Mouse (Mus musculus) MN1 (cell line): ENCODE measurements around the gene Slc7a7.

Experiments
- DNase-seq: peaks from one replicate; pipeline ENCODE4 v3.0.0-alpha.2; 2016; ENCODE audit warnings: low spot score

Slc7a7 gene

DNA sequence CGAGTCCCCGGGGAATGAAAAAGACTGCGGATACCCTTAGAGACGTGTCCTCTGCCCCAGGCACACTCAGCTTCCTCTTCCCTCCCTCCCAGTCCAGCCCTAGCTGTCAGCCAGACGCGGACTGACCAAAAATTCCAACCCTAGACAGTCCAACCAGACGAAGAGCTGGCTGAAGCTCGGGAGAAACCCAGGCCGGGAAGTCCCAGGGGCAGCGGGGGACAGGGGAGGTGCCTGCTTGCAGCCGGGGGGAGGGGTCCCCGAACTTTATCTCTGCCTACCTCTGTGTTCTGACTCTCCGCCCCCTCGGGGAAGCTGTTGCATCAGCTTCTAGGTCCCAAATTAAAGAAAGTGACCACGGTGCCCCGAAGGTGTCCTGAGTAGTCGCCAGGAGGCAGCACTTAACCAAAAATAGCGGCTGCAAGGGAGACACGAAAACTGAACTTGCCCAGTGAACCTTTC is at the start of gene Slc7a7:
Gene Slc7a7 (minus strand): TSS at position 158 of the 459 bp plus-strand sequence.
- DNase-seq: no peak

DNA sequence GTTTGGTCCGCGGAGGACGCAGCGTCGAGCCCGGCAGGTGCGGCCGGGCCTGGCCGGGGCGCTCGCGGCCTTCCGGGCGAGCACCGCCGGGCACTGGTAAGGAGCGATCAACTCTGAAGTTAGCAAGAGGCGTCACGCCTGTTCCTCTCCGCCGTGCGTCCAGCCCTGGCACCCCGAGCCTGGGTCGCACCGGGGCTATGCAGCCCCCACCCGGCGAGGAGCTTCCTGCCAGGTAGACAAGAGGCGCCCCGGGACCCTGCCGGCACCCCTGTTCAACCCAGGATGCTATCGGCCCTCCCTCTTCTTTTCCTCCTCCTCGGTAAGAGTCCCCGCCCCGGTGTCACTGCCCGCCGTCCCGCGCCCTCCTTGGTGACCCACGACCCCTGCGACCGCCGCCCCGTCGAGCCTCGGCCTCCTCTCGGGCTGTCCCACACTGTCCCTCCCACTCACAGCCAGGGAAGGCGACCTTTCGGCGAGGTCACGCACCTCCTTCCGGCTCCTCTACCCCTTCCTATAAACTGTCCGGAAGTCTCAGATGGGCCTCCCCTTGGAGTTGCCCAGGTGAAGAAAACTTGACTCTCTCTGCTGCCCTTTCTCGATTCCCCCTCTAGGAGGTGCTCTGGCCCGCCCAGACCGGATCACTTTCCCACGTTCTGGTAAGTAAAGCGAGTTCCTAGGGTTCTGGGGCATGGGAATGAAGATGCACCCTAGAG is 46.9 kb upstream of the Slc7a7 start:
- peak; percentile 74 for DNase-seq

- DNase-seq: peak; percentile 89
Measured at GRCm38 (mm10) chr14:54463959-54464292, 46.3 kb upstream of the Slc7a7 start, which contains the start of gene Lrp10. Gene Lrp10, plus strand, starts transcription at chr14:54464137.

GRCm38 (mm10) chr14:54463108-54463958 is 45.8 kb upstream of the Slc7a7 start:
- no peak for DNase-seq

DNA sequence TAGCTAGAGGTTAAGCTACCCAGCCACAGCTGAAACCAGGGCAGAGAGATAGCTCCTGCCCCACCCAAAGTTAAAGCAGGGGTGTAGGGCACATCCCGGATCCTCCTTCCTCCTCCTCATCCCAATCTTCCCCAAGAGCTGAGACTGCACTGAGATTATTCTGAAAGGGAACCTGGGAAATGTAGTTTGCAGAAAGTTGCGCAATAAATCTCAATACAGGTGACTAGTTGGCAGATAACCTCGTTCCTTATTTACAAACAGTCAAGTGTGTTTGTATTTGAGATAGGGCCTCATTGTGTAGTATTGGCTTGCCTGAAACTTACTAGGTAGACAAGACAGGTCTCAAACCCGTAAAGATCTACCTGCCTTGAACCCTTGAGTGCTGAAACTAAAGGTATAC is 44.6 kb upstream of the Slc7a7 start:
- DNase-seq: no peak

- no peak for DNase-seq
Measured at GRCm38 (mm10) chr14:54457907-54458569, 40.5 kb upstream of the Slc7a7 start.

DNA sequence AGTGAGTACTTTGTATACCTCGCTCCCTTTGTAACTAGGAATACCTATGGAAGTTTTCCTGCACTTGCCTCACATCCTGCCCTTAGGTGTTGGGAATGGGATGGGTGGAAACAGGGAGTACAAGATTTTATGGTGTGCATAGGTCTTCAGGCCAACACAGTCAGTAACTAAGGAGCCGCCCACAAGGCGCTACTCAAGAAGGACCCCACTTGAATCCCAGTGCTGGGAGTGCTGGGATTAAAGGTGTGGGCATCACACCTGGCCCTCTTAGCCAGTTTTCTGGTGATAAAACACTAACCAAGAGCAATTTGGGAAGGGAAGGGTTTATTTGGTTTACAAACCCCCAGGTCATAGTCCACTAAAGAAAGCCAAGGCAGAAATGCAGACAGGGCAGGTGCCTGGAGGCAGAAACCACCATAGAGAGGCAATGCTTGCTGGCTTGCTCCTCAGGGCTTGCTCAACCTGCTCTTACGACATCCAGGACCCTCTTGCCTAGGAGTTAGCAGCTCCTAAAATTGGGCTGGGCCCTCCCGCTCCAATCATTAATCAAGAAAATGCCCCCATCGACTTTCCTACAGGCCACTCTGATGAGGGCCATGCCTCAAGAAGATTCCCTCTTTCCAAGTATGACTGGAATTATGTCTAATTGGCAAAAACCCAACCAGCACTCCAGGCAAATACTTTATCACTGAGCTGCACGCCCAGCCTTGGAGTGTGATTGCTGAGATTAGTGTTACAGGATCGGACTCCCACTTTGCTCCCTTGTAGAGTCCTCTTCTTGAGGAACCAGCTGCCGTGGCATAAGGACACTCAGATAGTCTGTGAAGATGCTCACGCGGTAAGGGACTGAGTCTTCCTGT is 37.3 kb upstream of the Slc7a7 start:
- no peak for DNase-seq

DNA sequence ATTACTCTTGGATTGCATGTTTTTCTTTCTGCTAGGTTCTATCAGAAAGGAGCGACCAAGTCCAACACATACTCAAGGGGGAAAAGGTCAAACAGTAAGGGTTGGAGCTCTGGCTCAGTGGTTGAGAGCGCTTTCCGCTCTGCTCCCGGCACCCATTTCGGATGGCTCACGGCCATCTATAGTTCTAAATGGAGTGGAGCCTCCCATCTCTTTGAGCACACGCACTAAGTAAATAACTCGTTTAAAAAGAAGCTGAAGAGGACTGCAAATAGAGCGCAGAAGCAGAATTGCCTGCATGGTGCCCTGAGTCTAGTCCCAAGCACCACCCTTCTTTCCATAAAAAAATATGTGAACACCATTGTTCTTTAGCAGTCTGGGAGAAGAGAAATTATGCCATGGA is 36.0 kb upstream of the Slc7a7 start:
- no peak for DNase-seq

DNA sequence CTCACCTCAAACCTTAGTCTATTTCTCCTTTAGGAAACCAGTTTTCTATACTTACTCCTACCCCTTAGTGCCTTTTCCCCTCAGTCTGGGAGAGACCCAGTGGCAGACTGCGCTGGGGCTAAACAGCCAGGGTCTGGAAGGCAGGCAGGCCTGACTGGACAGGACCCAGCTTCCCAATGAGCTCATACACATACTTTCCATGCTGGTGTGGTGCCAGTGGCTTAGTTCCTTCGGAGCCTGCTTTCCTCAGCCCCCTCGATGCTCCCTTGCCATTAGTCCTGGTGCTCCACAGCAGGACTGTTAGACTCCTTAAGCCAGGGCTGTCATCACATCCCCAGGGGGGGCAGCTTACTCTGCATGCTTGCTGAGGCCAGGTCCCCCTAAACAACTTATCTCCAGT is 27.9 kb upstream of the Slc7a7 start:
- DNase-seq: no peak

DNA sequence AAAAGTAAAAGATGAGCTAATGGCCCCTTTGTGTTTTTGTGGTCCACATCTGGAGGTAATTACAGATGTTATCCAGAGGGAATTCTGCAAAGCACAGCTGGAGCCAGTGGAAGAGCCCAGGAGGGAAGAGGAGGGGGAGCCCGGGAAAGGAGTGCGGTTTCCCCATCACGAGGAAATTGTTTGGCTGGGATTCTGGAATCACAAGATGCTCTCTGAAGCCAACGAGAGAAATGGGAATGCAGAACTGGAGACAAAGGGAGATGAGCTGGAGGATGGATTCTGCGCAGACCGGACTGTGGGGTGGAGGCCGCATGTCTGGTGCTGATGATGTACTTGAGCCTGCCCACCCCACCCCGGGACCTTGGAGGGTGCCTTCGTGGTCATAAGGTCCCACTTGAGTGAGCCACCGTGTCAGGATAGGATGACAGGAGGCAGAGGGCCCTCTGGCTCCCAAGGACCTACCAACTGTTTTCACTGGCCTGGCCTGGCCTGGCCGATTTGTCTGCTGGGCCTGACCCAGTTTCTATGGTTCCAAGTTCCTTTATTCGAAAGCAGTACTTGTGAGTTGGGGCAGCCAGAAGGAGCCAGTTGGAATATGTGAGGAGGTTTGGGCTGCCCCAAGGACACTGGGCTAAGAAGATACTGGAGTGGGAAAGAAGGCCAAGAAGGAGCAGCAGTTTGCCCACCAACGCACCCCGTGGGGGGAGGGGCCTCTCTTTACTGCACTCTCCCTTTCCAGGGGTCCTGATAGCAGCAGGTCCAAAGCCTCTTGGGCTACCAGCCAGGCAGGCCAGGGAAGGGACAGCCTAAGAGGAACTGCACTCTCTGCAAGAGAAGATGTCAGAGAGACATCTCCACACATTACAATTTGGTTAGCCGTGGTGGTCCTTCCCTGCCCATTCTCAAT is 26.4 kb upstream of the Slc7a7 start:
- peak; percentile 27 for DNase-seq

- DNase-seq: no peak
Measured at GRCm38 (mm10) chr14:54443196-54443595, 25.6 kb upstream of the Slc7a7 start.

- DNase-seq: no peak
Measured at GRCm38 (mm10) chr14:54442548-54442947, 25.0 kb upstream of the Slc7a7 start.

GRCm38 (mm10) chr14:54441365-54441764 is 23.8 kb upstream of the Slc7a7 start:
- no peak for DNase-seq

DNA sequence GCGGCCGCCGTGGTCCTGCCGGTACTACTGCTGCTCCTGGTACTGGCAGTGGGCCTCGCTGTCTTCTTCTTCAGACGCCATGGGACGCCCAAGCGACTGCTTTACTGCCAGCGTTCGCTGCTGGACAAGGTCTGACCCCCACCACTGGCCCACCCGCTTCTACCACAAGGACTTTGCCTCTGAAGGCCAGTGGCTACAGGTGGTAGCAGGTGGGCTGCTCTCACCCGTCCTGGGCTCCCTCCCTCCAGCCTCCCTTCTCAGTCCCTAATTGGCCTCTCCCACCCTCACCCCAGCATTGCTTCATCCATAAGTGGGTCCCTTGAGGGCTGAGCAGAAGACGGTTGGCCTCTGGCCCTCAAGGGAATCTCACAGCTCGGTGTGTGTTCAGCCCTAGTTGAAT is 23.0 kb upstream of the Slc7a7 start:
- no peak for DNase-seq

- no peak for DNase-seq
Measured at GRCm38 (mm10) chr14:54439610-54440009, 22.0 kb upstream of the Slc7a7 start.

DNA sequence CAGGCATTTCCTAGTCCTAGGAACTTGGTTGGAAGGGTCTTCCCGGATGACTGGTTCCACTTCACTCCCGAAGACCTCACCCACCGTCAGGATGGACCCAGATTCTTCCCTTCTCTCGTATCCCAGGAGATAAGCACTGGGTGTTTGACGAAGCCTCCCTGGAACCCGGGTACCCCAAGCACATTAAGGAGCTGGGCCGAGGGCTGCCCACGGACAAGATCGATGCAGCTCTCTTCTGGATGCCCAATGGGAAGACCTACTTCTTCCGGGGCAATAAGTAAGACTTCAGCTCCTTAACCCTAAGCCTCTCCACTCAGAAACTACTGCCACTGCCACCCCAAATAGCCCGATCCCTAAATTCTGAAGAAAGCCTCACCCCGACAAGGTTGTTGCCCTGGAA is 21.6 kb upstream of the Slc7a7 start:
- no peak for DNase-seq

DNA sequence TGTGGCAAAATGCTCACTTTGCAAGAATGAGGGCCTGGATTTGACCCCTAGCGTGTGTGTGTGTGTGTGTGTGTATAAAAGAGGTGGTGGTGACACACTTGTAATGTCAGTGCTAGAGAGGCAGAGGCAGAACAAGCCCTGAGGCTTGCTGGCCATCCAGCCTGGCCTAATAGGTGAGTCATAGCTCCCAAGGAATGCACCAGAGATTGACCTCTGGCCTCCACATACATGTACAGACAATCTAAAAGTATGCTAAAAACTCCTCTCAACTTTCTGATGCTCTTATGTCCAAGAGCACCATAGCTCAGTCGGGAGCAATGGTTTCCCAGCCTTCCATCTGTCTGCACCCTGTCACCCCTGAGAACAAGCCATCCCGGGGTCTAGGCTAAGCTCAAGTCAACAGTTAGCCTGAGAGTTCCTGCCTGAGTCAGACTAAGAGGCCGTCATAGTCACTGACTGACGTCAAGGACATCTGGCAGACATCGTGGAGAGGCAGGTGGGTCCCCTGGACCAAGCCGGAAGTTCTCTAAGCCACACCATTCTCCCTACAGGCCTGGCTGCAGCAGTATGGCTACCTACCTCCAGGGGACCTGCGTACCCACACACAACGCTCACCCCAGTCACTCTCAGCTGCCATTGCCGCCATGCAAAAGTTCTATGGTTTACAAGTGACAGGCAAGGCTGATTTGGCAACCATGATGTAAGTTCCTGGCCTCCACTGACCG is 17.8 kb upstream of the Slc7a7 start:
- no peak for DNase-seq

DNA sequence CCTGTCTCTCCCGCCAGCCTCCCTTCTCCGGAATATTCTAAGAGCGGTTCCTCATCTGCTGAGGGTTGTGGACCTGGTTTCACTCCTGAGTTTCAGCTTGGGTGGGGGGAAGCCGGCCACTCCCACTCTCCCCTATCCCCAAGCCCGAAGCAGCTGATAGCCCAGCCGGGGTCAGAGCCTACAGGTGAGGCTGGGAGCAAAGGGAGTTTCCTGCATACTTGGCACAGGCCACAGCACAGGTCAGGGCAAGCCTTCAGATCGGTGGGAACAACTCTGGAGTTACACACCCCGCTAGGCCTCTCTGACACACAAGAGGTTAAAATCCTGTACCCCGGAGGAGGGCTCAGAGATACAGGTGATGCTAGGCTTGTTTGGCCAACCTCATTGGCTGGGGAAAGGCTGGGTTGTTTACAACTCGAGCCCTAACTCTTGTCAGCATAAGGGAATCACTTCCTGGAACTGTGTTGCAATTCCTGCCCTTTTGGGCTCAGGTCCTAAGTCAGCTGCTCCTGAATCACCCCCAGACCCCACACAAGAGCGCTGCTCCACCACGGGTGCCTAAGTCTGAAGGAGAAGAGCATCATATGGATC is 16.5 kb upstream of the Slc7a7 start:
- DNase-seq: no peak
